Mouse (Mus musculus) G1E (cell line): ENCODE results near the gene Asb8. TPM values are rescaled to one million over a fixed set of nuclear protein-coding genes. Genes with fewer than 3 reads are reported as not detected.

Experiments
- ATAC-seq: 2 replicates; pipeline ENCODE4 v1.8.0; 2016; ENCODE audit warnings: mild to moderate bottlenecking; ENCODE audit not compliant: insufficient number of reproducible peaks, poor library complexity, low FRiP score, severe bottlenecking; ENCODE audit errors: extremely low read depth
- DNase-seq: peaks from one replicate; pipeline ENCODE4 v3.0.0; 2012; ENCODE audit warnings: low spot score
- H3K27me3 ChIP-seq: 2 replicates; pipeline ENCODE4 v1.6.1; 2012; ENCODE audit warnings: mild to moderate bottlenecking, low read length, inconsistent platforms; ENCODE audit not compliant: insufficient read depth
- H3K36me3 ChIP-seq: replicated peaks from 2 replicates; pipeline ENCODE3; 2012; ENCODE audit warnings: mild to moderate bottlenecking, inconsistent platforms
- H3K4me1 ChIP-seq: 2 replicates; pipeline ENCODE4 v1.6.1; 2012; ENCODE audit warnings: low read depth, low read length, inconsistent platforms, mixed read lengths; ENCODE audit not compliant: insufficient read depth
- H3K4me3 ChIP-seq: 2 replicates; pipeline ENCODE4 v1.5.1; 2012; ENCODE audit warnings: low read depth, mild to moderate bottlenecking, inconsistent platforms, low read length, moderate library complexity, mixed read lengths
- H3K9me3 ChIP-seq: replicated peaks from 2 replicates; pipeline ENCODE4 v1.6.1; 2012; ENCODE audit warnings: inconsistent platforms
- CTCF ChIP-seq: IDR thresholded peaks from 2 replicates; pipeline ENCODE4 v1.5.1; 2012; ENCODE audit warnings: low read depth, low read length, inconsistent platforms, mixed read lengths
- GATA1 ChIP-seq: IDR thresholded peaks from 2 replicates; pipeline ENCODE4 v1.6.1; 2012; ENCODE audit warnings: borderline replicate concordance, low read length, inconsistent platforms, mixed read lengths
- GATA2 ChIP-seq: IDR thresholded peaks from 2 replicates; pipeline ENCODE4 v1.6.1; 2012; ENCODE audit warnings: low read depth, low read length, inconsistent platforms, borderline replicate concordance
- POLR2AphosphoS5 ChIP-seq: IDR thresholded peaks from 2 replicates; pipeline ENCODE4 v1.6.1; 2012; ENCODE audit warnings: low read depth, low read length, inconsistent platforms; ENCODE audit not compliant: insufficient replicate concordance
- TAL1 ChIP-seq: conservative IDR thresholded peaks from 2 replicates; pipeline ENCODE4 v1.6.1; 2012; ENCODE audit warnings: low read depth, low read length, inconsistent platforms, mixed read lengths
- polyA plus RNA-seq: library from polyadenylated mRNA; stranded (reverse); fragments of >175 nt; gene quantifications from 2 replicates; pipeline ENCODE4 v1.2.3, GENCODE M21; 2012
- total RNA-seq, 2 experiments: library from RNA; stranded (forward) in 1 of 2; stranded (reverse) in 1 of 2; fragments of 200-1000 nt in 1 of 2; fragments of >200 nt in 1 of 2; fragmentation: Nextera tagmentation in 1 of 2; gene quantifications; 2 replicates each; pipeline ENCODE4 v1.2.3; 2014 to 2017

Asb8 gene
- total RNA-seq (2014; fragmentation: Nextera tagmentation) (30.4 and 32.2 TPM in 2 replicates), total RNA-seq (2017) (27.2 and 37.5 TPM in 2 replicates), polyA plus RNA-seq (4.2 and 5.1 TPM in 2 replicates)

GRCm38 (mm10) chr15:98165525-98165924, at the start of gene Asb8:
Gene Asb8 (minus strand): TSS chr15:98165625.
- no peak for DNase-seq
- H3K4me1 ChIP-seq, result peaks cover 25% of the 10 kb centered on the region
- H3K4me3 ChIP-seq, result no peak within 1 kb of the TSS
- H3K9me3 ChIP-seq, result no peaks in the 10 kb centered on the region
- ATAC-seq, result no peak
- H3K27me3 ChIP-seq, result peaks cover 52% of the 10 kb centered on the region
- no peaks in the 10 kb centered on the region for H3K36me3 ChIP-seq
- no peak for TF ChIP-seq GATA2
- no peak for TF ChIP-seq TAL1
- no peak for TF ChIP-seq GATA1
- TF ChIP-seq CTCF, result no peak
- TF ChIP-seq POLR2AphosphoS5, result no peak

GRCm38 (mm10) chr15:98214130-98214529, 48.7 kb upstream of the Asb8 start:
- Histone ChIP-seq H3K27me3 (no peaks in the 10 kb centered on the region), H3K36me3 (no peaks in the 10 kb centered on the region), H3K4me1 (no peaks in the 10 kb centered on the region), H3K4me3 (no peak overlapping the region), H3K9me3 (no peaks in the 10 kb centered on the region)
- no peak for DNase-seq
- TF ChIP-seq GATA1 (no peak), CTCF (no peak), GATA2 (no peak), POLR2AphosphoS5 (no peak), TAL1 (no peak)
- ATAC-seq, result no peak

- Histone ChIP-seq H3K4me1 (no peaks in the 10 kb centered on the region), H3K4me3 (no peak overlapping the region), H3K36me3 (no peaks in the 10 kb centered on the region), H3K27me3 (no peaks in the 10 kb centered on the region), H3K9me3 (no peaks in the 10 kb centered on the region)
- DNase-seq, result no peak
- no peak for ATAC-seq
- no peak for TF ChIP-seq TAL1
- TF ChIP-seq GATA2, result no peak
- no peak for TF ChIP-seq POLR2AphosphoS5
- no peak for TF ChIP-seq CTCF
- no peak for TF ChIP-seq GATA1
Measured at GRCm38 (mm10) chr15:98213336-98213870, 48.0 kb upstream of the Asb8 start.

GRCm38 (mm10) chr15:98209676-98210075, 44.3 kb upstream of the Asb8 start:
- DNase-seq, result no peak
- no peaks in the 10 kb centered on the region for H3K36me3 ChIP-seq
- no peak overlapping the region for H3K4me3 ChIP-seq
- 0 out of 2 replicates have a peak, but pooled peaks cover under 1% of the 10 kb centered on the region for H3K27me3 ChIP-seq
- H3K9me3 ChIP-seq, result no peaks in the 10 kb centered on the region
- no peaks in the 10 kb centered on the region for H3K4me1 ChIP-seq
- ATAC-seq, result no peak
- TF ChIP-seq GATA2 (no peak), TAL1 (no peak), CTCF (no peak), GATA1 (no peak), POLR2AphosphoS5 (no peak)

GRCm38 (mm10) chr15:98195442-98195841, 30.0 kb upstream of the Asb8 start, which contains the start of gene Olfr288:
Gene Olfr288 (minus strand): TSS chr15:98195542.
- DNase-seq (no peak), ATAC-seq (no peak)
- Histone ChIP-seq H3K27me3 (peaks cover 6% of the 10 kb centered on the region; the same call in 1 of the 2 replicates), H3K36me3 (no peaks in the 10 kb centered on the region), H3K9me3 (no peaks in the 10 kb centered on the region), H3K4me3 (no peak within 1 kb of the TSS), H3K4me1 (no peaks in the 10 kb centered on the region)
- TF ChIP-seq CTCF (no peak), GATA2 (no peak), GATA1 (no peak), TAL1 (no peak), POLR2AphosphoS5 (no peak)

- peaks cover 21% of the 10 kb centered on the region for H3K27me3 ChIP-seq
- H3K9me3 ChIP-seq, result no peaks in the 10 kb centered on the region
- no peak for DNase-seq
- H3K4me1 ChIP-seq, result peaks cover 4% of the 10 kb centered on the region; the same call in 1 of the 2 replicates
- TF ChIP-seq GATA1 (no peak), CTCF (no peak), GATA2 (no peak), TAL1 (no peak), POLR2AphosphoS5 (no peak)
- no peaks in the 10 kb centered on the region for H3K36me3 ChIP-seq
- no peak overlapping the region for H3K4me3 ChIP-seq
- ATAC-seq, result no peak
Measured at GRCm38 (mm10) chr15:98184456-98184855, 19.0 kb upstream of the Asb8 start.
